Mouse (Mus musculus) spleen, adult 2 months (tissue): ENCODE results near the gene Hpse.

Source experiments
- CTCF ChIP-seq: fragments of 200-500 bp; IDR thresholded peaks from 2 replicates; pipeline ENCODE4 v1.5.1; 2011; ENCODE audit warnings: mild to moderate bottlenecking, inconsistent platforms; ENCODE audit not compliant: insufficient read depth, insufficient read length, insufficient replicate concordance; ENCODE audit errors: extremely low read depth
- POLR2A ChIP-seq: fragments of 200-500 bp; IDR thresholded peaks from 2 replicates; pipeline ENCODE4 v1.6.1; 2011; ENCODE audit warnings: low read depth, low read length, inconsistent platforms

DNA sequence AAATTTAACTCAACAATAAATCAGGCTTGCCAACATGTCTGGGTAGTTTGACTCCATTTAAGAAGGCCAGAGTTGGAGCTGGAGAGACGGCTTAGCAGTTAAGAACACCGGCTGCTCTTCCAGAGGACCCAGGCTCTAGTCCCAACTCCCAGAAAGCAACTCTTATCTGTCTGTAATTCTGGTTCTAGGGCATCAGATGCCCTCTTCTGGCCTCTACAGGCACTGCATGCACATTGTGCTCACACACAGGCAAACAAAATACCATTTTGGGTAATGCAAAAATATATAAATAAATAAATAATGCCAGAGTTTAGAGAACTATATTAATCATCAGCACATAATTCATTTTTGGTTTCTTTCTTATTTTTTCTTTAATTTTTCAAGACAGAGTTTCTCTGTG is 15.2 kb downstream of the Hpse start:
- TF ChIP-seq POLR2A (no peak), CTCF (no peak)
